In genomic region chr11:120580871-120581331, GRCm38 (mm10) we compare ENCODE assay signal across 8 mouse cellular contexts. TPM values are rescaled to one million over a fixed set of nuclear protein-coding genes. Genes with fewer than 3 reads are reported as not detected.
DNase-seq lines count a peak whose midpoint lies in the region; ATAC-seq and TF ChIP-seq lines count a peak whose summit lies in the region.

No protein-coding gene starts in this region.

- peak; percentile 41 for ATAC-seq in forebrain, embryonic 16.5 days
- peak; percentile 36 for ATAC-seq in intestine, postnatal 0 days
- ATAC-seq in liver, embryonic 16.5 days (ENCODE audit: low read depth), result peak; percentile 70
- peak; percentile 23 for ATAC-seq in neural tube, embryonic 12.5 days (ENCODE audit: low FRiP score, low read depth)

- DNase-seq in gastrocnemius, adult 2 months, result peak; percentile 65
- DNase-seq in gastrocnemius, adult 18-20 months (ENCODE audit: low spot score), result no peak
- DNase-seq in thymus, postnatal 25 days, result peak; percentile 51

- peaks cover 22% of the 10 kb centered on the region; the same call in 1 of the 2 replicates for H3K36me3 ChIP-seq in forebrain, embryonic 16.5 days (ENCODE audit: control insufficient read depth, insufficient read depth)
- peaks cover 34% of the 10 kb centered on the region for H3K36me3 ChIP-seq in intestine, postnatal 0 days (ENCODE audit: control insufficient read depth, insufficient read depth)
- peaks cover 32% of the 10 kb centered on the region for H3K36me3 ChIP-seq in liver, embryonic 16.5 days (ENCODE audit: control insufficient read depth, insufficient read depth)
- peaks cover 45% of the 10 kb centered on the region for H3K36me3 ChIP-seq in neural tube, embryonic 12.5 days

- peak overlapping the region; percentile 89 for H3K4me3 ChIP-seq in gastrocnemius, adult 2 months
- peak overlapping the region; percentile 97 for H3K4me3 ChIP-seq in brown adipose tissue, adult 24 weeks (ENCODE audit: insufficient read depth, low read depth, low read length)
- peak overlapping the region; percentile 89 for H3K4me3 ChIP-seq in forebrain, embryonic 16.5 days (replicated peaks; ENCODE audit: low read length)
- H3K4me3 ChIP-seq in intestine, postnatal 0 days (ENCODE audit: low read depth, low read length), result peak overlapping the region; percentile 85
- peak overlapping the region; percentile 88 for H3K4me3 ChIP-seq in liver, embryonic 16.5 days (ENCODE audit: low read depth, low read length)
- H3K4me3 ChIP-seq in neural tube, embryonic 12.5 days, result peak overlapping the region; percentile 98

- no peak for TF ChIP-seq CTCF in gastrocnemius, adult 2 months (IDR thresholded peaks at IDR 0.05)
- TF ChIP-seq CTCF in intestine, postnatal 0 days (IDR thresholded peaks at IDR 0.05; ENCODE audit: low read depth), result no peak

- peak overlapping the region; percentile 98 for H3K4me2 ChIP-seq in forebrain, embryonic 16.5 days (ENCODE audit: low read length)
- peak overlapping the region; percentile 86 for H3K4me2 ChIP-seq in intestine, postnatal 0 days (replicated peaks; ENCODE audit: low read depth)
- peak overlapping the region; percentile 96 for H3K4me2 ChIP-seq in liver, embryonic 16.5 days (ENCODE audit: low read depth, low read length)
- peak overlapping the region; percentile 97 for H3K4me2 ChIP-seq in neural tube, embryonic 12.5 days (replicated peaks)

- H3K27ac ChIP-seq in gastrocnemius, adult 2 months, result peak overlapping the region; percentile 99
- H3K27ac ChIP-seq in brown adipose tissue, adult 24 weeks (replicated peaks; ENCODE audit: low read depth, low read length), result peak overlapping the region; percentile 93
- H3K27ac ChIP-seq in forebrain, embryonic 16.5 days (ENCODE audit: low read length), result peak overlapping the region; percentile 88
- H3K27ac ChIP-seq in intestine, postnatal 0 days (ENCODE audit: low read depth, low read length), result peak overlapping the region; percentile 99
- peak overlapping the region; percentile 86 for H3K27ac ChIP-seq in liver, embryonic 16.5 days (ENCODE audit: low read length)
- H3K27ac ChIP-seq in neural tube, embryonic 12.5 days, result peak overlapping the region; percentile 80

- H3K27me3 ChIP-seq in forebrain, embryonic 16.5 days (replicated peaks; ENCODE audit: control insufficient read depth, insufficient read depth, low read length), result no peaks in the 10 kb centered on the region
- H3K27me3 ChIP-seq in intestine, postnatal 0 days (replicated peaks; ENCODE audit: control insufficient read depth, insufficient read depth, low read length), result no peaks in the 10 kb centered on the region
- H3K27me3 ChIP-seq in liver, embryonic 16.5 days (ENCODE audit: control insufficient read depth, insufficient read depth, low read depth, low read length), result no peaks in the 10 kb centered on the region
- no peaks in the 10 kb centered on the region for H3K27me3 ChIP-seq in neural tube, embryonic 12.5 days (replicated peaks)

- intact Hi-C loops in gastrocnemius, adult 2 months (cut with DNase I), result no loop called here

- peak overlapping the region; percentile 85 for H3K9ac ChIP-seq in forebrain, embryonic 16.5 days (replicated peaks; ENCODE audit: low read depth, low read length)
- peak overlapping the region; percentile 100 for H3K9ac ChIP-seq in intestine, postnatal 0 days (ENCODE audit: low read depth, low read length)
- H3K9ac ChIP-seq in liver, embryonic 16.5 days (ENCODE audit: low read depth, low read length), result peak overlapping the region; percentile 87
- peak overlapping the region; percentile 97 for H3K9ac ChIP-seq in neural tube, embryonic 12.5 days

- under 1% methylated on average over 42 of the region's 44 CpGs for WGBS in forebrain, embryonic 16.5 days
- WGBS in intestine, postnatal 0 days, result 0% methylated on average over 28 of the region's 44 CpGs
- under 1% methylated on average over 41 of the region's 44 CpGs for WGBS in liver, embryonic 16.5 days (ENCODE audit: insufficient replicate concordance)
- WGBS in neural tube, embryonic 12.5 days, result under 1% methylated on average over 34 of the region's 44 CpGs

- H3K9me3 ChIP-seq in forebrain, embryonic 16.5 days (ENCODE audit: control insufficient read depth, low read length), result no peaks in the 10 kb centered on the region
- no peaks in the 10 kb centered on the region for H3K9me3 ChIP-seq in intestine, postnatal 0 days (ENCODE audit: control insufficient read depth)
- no peaks in the 10 kb centered on the region for H3K9me3 ChIP-seq in liver, embryonic 16.5 days (replicated peaks; ENCODE audit: control insufficient read depth, low read length)
- no peaks in the 10 kb centered on the region for H3K9me3 ChIP-seq in neural tube, embryonic 12.5 days

- H3K4me1 ChIP-seq in brown adipose tissue, adult 24 weeks (ENCODE audit: control insufficient read depth, insufficient read depth, insufficient read length, low read length), result 0 out of 2 replicates have a peak, but pooled peaks cover 3% of the 10 kb centered on the region
- peaks cover 18% of the 10 kb centered on the region for H3K4me1 ChIP-seq in forebrain, embryonic 16.5 days (replicated peaks; ENCODE audit: control insufficient read depth, insufficient read depth, low read length)
- H3K4me1 ChIP-seq in intestine, postnatal 0 days (replicated peaks; ENCODE audit: control insufficient read depth, insufficient read depth, low read length), result peaks cover 22% of the 10 kb centered on the region; the same call in 1 of the 2 replicates
- H3K4me1 ChIP-seq in liver, embryonic 16.5 days (ENCODE audit: control insufficient read depth, low read depth, low read length), result peaks cover 42% of the 10 kb centered on the region
- peaks cover 30% of the 10 kb centered on the region for H3K4me1 ChIP-seq in neural tube, embryonic 12.5 days

RNA-seq across cellular contexts. Expression of gene Arhgdia, which starts 0.5 kb away (rescaled TPM):
- 10 to 100 TPM; 72.1 to 89.6 TPM for total RNA-seq in gastrocnemius, adult 2 months (2021)
- total RNA-seq in gastrocnemius, adult 18-20 months (2021), result 10 to 100 TPM; 71.0 to 89.8 TPM
- 117 and 146 TPM in 2 replicates for polyA plus RNA-seq in brown adipose tissue, adult 24 weeks (2012; ENCODE audit: insufficient read depth, insufficient read length, missing spikeins)
- 477 and 485 TPM in 2 replicates for polyA plus RNA-seq in forebrain, embryonic 16.5 days (2015; fragmentation: Nextera tagmentation; extraction: Ambion mirVana)
- polyA plus RNA-seq in intestine, postnatal 0 days (2015; fragmentation: Nextera tagmentation; extraction: Ambion mirVana), result 474 and 493 TPM in 2 replicates
- polyA plus RNA-seq in liver, embryonic 16.5 days (2015; fragmentation: Nextera tagmentation; extraction: Ambion mirVana), result 201 and 205 TPM in 2 replicates
- polyA plus RNA-seq in neural tube, embryonic 12.5 days (2016; fragmentation: Nextera tagmentation; extraction: Ambion mirVana), result 582 and 606 TPM in 2 replicates

RNA-seq across cellular contexts. Expression of gene P4hb, which starts 7.8 kb away (rescaled TPM):
- 100 to 1,000 TPM; 201 to 240 TPM for total RNA-seq in gastrocnemius, adult 2 months (2021)
- 100 to 1,000 TPM; 188 to 221 TPM for total RNA-seq in gastrocnemius, adult 18-20 months (2021)
- 95.0 and 97.3 TPM in 2 replicates for polyA plus RNA-seq in brown adipose tissue, adult 24 weeks (2012; ENCODE audit: insufficient read depth, insufficient read length, missing spikeins)
- 238 and 265 TPM in 2 replicates for polyA plus RNA-seq in forebrain, embryonic 16.5 days (2015; fragmentation: Nextera tagmentation; extraction: Ambion mirVana)
- 2,516 and 2,539 TPM in 2 replicates for polyA plus RNA-seq in intestine, postnatal 0 days (2015; fragmentation: Nextera tagmentation; extraction: Ambion mirVana)
- 793 and 897 TPM in 2 replicates for polyA plus RNA-seq in liver, embryonic 16.5 days (2015; fragmentation: Nextera tagmentation; extraction: Ambion mirVana)
- 425 and 451 TPM in 2 replicates for polyA plus RNA-seq in neural tube, embryonic 12.5 days (2016; fragmentation: Nextera tagmentation; extraction: Ambion mirVana)

RNA-seq across cellular contexts. Expression of gene Alyref, which starts 17.3 kb away (rescaled TPM):
- 10 to 100 TPM; 36.0 to 44.7 TPM for total RNA-seq in gastrocnemius, adult 2 months (2021)
- 10 to 100 TPM; 42.8 to 48.6 TPM for total RNA-seq in gastrocnemius, adult 18-20 months (2021)
- 49.2 and 58.8 TPM in 2 replicates for polyA plus RNA-seq in brown adipose tissue, adult 24 weeks (2012; ENCODE audit: insufficient read depth, insufficient read length, missing spikeins)
- 287 and 320 TPM in 2 replicates for polyA plus RNA-seq in forebrain, embryonic 16.5 days (2015; fragmentation: Nextera tagmentation; extraction: Ambion mirVana)
- 209 and 226 TPM in 2 replicates for polyA plus RNA-seq in intestine, postnatal 0 days (2015; fragmentation: Nextera tagmentation; extraction: Ambion mirVana)
- polyA plus RNA-seq in liver, embryonic 16.5 days (2015; fragmentation: Nextera tagmentation; extraction: Ambion mirVana), result 52.4 and 87.2 TPM in 2 replicates
- polyA plus RNA-seq in neural tube, embryonic 12.5 days (2016; fragmentation: Nextera tagmentation; extraction: Ambion mirVana), result 509 and 592 TPM in 2 replicates

RNA-seq across cellular contexts. Expression of gene Anapc11, which starts 17.3 kb away (rescaled TPM):
- 10 to 100 TPM; 45.3 to 58.5 TPM for total RNA-seq in gastrocnemius, adult 2 months (2021)
- total RNA-seq in gastrocnemius, adult 18-20 months (2021), result 10 to 100 TPM; 45.9 to 52.1 TPM
- polyA plus RNA-seq in brown adipose tissue, adult 24 weeks (2012; ENCODE audit: insufficient read depth, insufficient read length, missing spikeins), result 54.9 and 59.1 TPM in 2 replicates
- polyA plus RNA-seq in forebrain, embryonic 16.5 days (2015; fragmentation: Nextera tagmentation; extraction: Ambion mirVana), result 178 and 192 TPM in 2 replicates
- 107 and 108 TPM in 2 replicates for polyA plus RNA-seq in intestine, postnatal 0 days (2015; fragmentation: Nextera tagmentation; extraction: Ambion mirVana)
- polyA plus RNA-seq in liver, embryonic 16.5 days (2015; fragmentation: Nextera tagmentation; extraction: Ambion mirVana), result 66.8 and 67.8 TPM in 2 replicates
- polyA plus RNA-seq in neural tube, embryonic 12.5 days (2016; fragmentation: Nextera tagmentation; extraction: Ambion mirVana), result 162 and 172 TPM in 2 replicates

RNA-seq across cellular contexts. Expression of gene Npb, which starts 27.4 kb away (rescaled TPM):
- under 1 TPM in 1 of 2 experiments, not detected in 1; 0.78 TPM for total RNA-seq in gastrocnemius, adult 2 months (2021)
- not detected for total RNA-seq in gastrocnemius, adult 18-20 months (2021)
- not detected in 2 replicates for polyA plus RNA-seq in brown adipose tissue, adult 24 weeks (2012; ENCODE audit: insufficient read depth, insufficient read length, missing spikeins)
- not detected in 2 replicates for polyA plus RNA-seq in forebrain, embryonic 16.5 days (2015; fragmentation: Nextera tagmentation; extraction: Ambion mirVana)
- polyA plus RNA-seq in intestine, postnatal 0 days (2015; fragmentation: Nextera tagmentation; extraction: Ambion mirVana), result 3.4 and 3.5 TPM in 2 replicates
- polyA plus RNA-seq in liver, embryonic 16.5 days (2015; fragmentation: Nextera tagmentation; extraction: Ambion mirVana), result 16.2 and 16.4 TPM in 2 replicates
- polyA plus RNA-seq in neural tube, embryonic 12.5 days (2016; fragmentation: Nextera tagmentation; extraction: Ambion mirVana), result 0.80 and 0.83 TPM in 2 replicates
